Mouse (Mus musculus) cortical plate, adult 2 months (tissue): ENCODE measurements around the gene Cxcl13.

Experiments
- CTCF ChIP-seq: fragments of 200-500 bp; IDR thresholded peaks from 2 replicates; pipeline ENCODE4 v1.5.1; 2011; ENCODE audit warnings: mild to moderate bottlenecking, control low read depth, low read length; ENCODE audit not compliant: insufficient read depth; ENCODE audit errors: extremely low read depth
- POLR2A ChIP-seq: fragments of 200-500 bp; IDR thresholded peaks from 2 replicates; pipeline ENCODE4 v1.6.1; 2011; ENCODE audit warnings: mild to moderate bottlenecking, low read length, control low read depth; ENCODE audit not compliant: insufficient read depth; ENCODE audit errors: extremely low read depth

- no peak for TF ChIP-seq POLR2A
- no peak for TF ChIP-seq CTCF
Observed at GRCm38 (mm10) chr5:95956651-95957050, at the start of gene Cxcl13.
